Mouse (Mus musculus) G1E (cell line): ENCODE measurements around the gene Gng2.

ENCODE experiments used
- CTCF ChIP-seq: IDR thresholded peaks from 2 replicates; pipeline ENCODE4 v1.5.1; 2012; ENCODE audit warnings: low read depth, low read length, inconsistent platforms, mixed read lengths
- GATA1 ChIP-seq: IDR thresholded peaks from 2 replicates; pipeline ENCODE4 v1.6.1; 2012; ENCODE audit warnings: borderline replicate concordance, low read length, inconsistent platforms, mixed read lengths
- TAL1 ChIP-seq: conservative IDR thresholded peaks from 2 replicates; pipeline ENCODE4 v1.6.1; 2012; ENCODE audit warnings: low read depth, low read length, inconsistent platforms, mixed read lengths

DNA sequence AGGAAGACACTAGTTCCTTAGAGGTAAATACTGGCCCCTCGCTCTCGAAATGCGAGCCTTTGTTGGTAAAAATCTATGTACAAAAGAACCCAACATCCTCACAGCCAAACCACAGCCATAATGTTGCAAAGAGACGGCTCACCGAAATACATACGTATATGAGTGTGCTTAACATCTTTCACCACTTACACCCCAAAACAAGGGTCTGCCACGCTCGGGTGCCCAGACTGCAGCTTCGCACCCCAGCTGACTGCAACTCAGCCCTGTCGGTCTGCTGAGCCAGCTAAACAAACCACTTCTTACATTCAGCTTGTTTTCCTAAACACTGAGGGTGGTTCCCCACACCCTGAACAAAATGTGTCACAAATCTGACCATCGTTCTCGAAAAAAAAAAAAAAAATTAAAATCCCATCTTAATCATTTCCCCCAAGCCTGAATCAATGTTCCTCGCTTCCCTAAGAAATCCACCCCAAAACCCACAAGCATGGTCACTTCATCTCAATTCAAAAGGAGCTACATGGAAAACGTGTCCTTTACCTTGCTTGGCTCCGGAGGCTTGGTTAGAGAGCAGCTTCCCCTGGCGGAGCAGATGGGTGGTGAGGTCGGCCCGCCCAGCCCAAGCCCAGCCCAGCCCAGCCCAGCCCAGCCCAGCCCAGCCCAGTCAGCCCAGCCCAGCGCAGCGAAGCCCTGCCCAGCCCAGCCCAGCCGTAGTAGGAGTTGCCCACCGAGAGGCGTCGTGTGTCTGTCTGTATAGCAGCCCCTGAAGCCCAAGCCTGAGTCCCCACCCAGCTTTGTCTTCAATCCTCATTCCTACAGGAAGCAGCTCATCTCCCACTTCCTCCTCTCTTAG, 781 bp downstream of the Gng2 start:
- TF ChIP-seq CTCF: no peak
- no peak for TF ChIP-seq TAL1
- TF ChIP-seq GATA1: no peak
